Mouse (Mus musculus) kidney, embryonic 14.5 days (tissue): Measurements from ENCODE around the gene Pank1. TPM values are rescaled to one million over a fixed set of nuclear protein-coding genes. Genes with fewer than 3 reads are reported as not detected.

ENCODE experiments used
- ATAC-seq: fragments of 200-750 bp; cut with Nextera tagmentation; 2 replicates; pipeline ENCODE4 v1.8.0; 2017; ENCODE audit warnings: moderate number of reproducible peaks, mild to moderate bottlenecking, moderate TSS enrichment, moderate library complexity; ENCODE audit not compliant: low FRiP score, low TSS enrichment
- H3K27ac ChIP-seq: fragments of 300-500 bp; sonication (generic); 2 replicates; pipeline ENCODE4 v1.5.1; 2014; ENCODE audit warnings: low read depth, mild to moderate bottlenecking, low read length, moderate library complexity, mixed read lengths
- H3K27me3 ChIP-seq: fragments of 300-500 bp; sonication (generic); 2 replicates; pipeline ENCODE4 v1.6.1; 2014; ENCODE audit warnings: mild to moderate bottlenecking, low read length; ENCODE audit not compliant: control insufficient read depth, insufficient read depth
- H3K36me3 ChIP-seq: fragments of 300-500 bp; sonication (generic); 2 replicates; pipeline ENCODE4 v1.6.1; 2014; ENCODE audit warnings: low read length, mixed read lengths; ENCODE audit not compliant: control insufficient read depth, insufficient read depth
- H3K4me1 ChIP-seq: fragments of 300-500 bp; sonication (generic); 2 replicates; pipeline ENCODE4 v1.6.1; 2014; ENCODE audit warnings: low read length, mixed read lengths; ENCODE audit not compliant: control insufficient read depth, insufficient read depth
- H3K4me2 ChIP-seq: fragments of 300-500 bp; sonication (generic); replicated peaks from 2 replicates; pipeline ENCODE4 v1.6.1; 2014; ENCODE audit warnings: low read depth, mild to moderate bottlenecking, low read length
- H3K4me3 ChIP-seq: fragments of 300-500 bp; sonication (generic); 2 replicates; pipeline ENCODE4 v1.5.1; 2014; ENCODE audit warnings: mild to moderate bottlenecking, low read length
- H3K9ac ChIP-seq: fragments of 300-500 bp; sonication (generic); 2 replicates; pipeline ENCODE4 v1.6.1; 2014; ENCODE audit warnings: low read depth, mild to moderate bottlenecking, low read length, moderate library complexity
- H3K9me3 ChIP-seq: fragments of 300-500 bp; sonication (generic); 2 replicates; pipeline ENCODE4 v1.6.1; 2016; ENCODE audit warnings: low read length; ENCODE audit not compliant: control insufficient read depth
- WGBS: fragments of 180-500 bp; shearing (Covaris S2); extraction: QIAGEN DNeasy Blood & Tissue Kit; methylation state at CpG from one replicate; pipeline ENCODE4 v1.1.7; 2014; 5-methylcytosine and 5-hydroxymethylcytosine counted together
- polyA plus RNA-seq: library from polyadenylated mRNA; unstranded; fragments of >200 nt; fragmentation: Nextera tagmentation; extraction: Ambion mirVana; gene quantifications from 2 replicates; pipeline ENCODE4 v1.2.1, GENCODE M21; 2014

The Pank1 gene
- polyA plus RNA-seq, 1 experiment from 2014 or later = 10.7 TPM

GRCm38 (mm10) chr19:34886324-34886723 is 7.1 kb upstream of the Pank1 start:
- Histone ChIP-seq H3K4me3 (no peak overlapping the region), H3K36me3 (no peaks in the 10 kb centered on the region), H3K9ac (no peak overlapping the region), H3K4me1 (no peaks in the 10 kb centered on the region), H3K27ac (no peak overlapping the region), H3K4me2 (no peak overlapping the region), H3K27me3 (no peaks in the 10 kb centered on the region), H3K9me3 (no peaks in the 10 kb centered on the region)
- no peak for ATAC-seq
- WGBS = 69% methylated on average over 4 of the region's 4 CpGs

GRCm38 (mm10) chr19:34883526-34884224 is 4.4 kb upstream of the Pank1 start:
- ATAC-seq = no peak
- Histone ChIP-seq H3K4me2 (no peak overlapping the region), H3K36me3 (no peaks in the 10 kb centered on the region), H3K27ac (no peak overlapping the region), H3K9me3 (no peaks in the 10 kb centered on the region), H3K4me1 (0 out of 2 replicates have a peak, but pooled peaks cover 7% of the 10 kb centered on the region), H3K4me3 (no peak overlapping the region), H3K9ac (no peak overlapping the region), H3K27me3 (no peaks in the 10 kb centered on the region)
- WGBS = 90% methylated on average over 3 of the region's 3 CpGs

GRCm38 (mm10) chr19:34882443-34882842 is 3.2 kb upstream of the Pank1 start:
- Histone ChIP-seq H3K9ac (no peak overlapping the region), H3K36me3 (no peaks in the 10 kb centered on the region), H3K9me3 (no peaks in the 10 kb centered on the region), H3K4me2 (no peak overlapping the region), H3K4me3 (no peak overlapping the region), H3K27me3 (no peaks in the 10 kb centered on the region), H3K4me1 (0 out of 2 replicates have a peak, but pooled peaks cover 8% of the 10 kb centered on the region), H3K27ac (no peak overlapping the region)
- ATAC-seq = no peak
- WGBS = 89% methylated on average over 2 of the region's 2 CpGs

DNA sequence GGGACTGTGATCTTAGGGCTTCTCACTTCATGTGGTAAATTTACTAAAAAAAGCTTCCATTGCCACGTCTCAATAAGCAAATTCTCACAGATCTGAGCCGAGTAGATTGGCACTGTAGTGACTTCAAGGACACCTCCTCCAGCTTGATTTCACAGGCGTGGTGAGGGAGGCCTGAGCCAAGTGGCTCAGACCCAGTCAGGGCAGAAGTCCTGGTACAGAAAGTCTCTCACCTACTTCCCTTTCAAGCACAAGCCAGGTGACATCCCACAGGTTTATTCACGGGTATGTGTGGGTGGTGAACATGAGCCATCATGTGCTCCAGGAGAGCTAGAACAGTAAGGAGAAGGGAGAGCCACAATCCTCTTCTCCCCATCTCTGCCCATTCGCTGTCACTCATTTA is 1.9 kb upstream of the Pank1 start:
- Histone ChIP-seq H3K9ac (no peak overlapping the region), H3K27ac (no peak overlapping the region), H3K4me3 (no peak overlapping the region), H3K36me3 (no peaks in the 10 kb centered on the region), H3K9me3 (no peaks in the 10 kb centered on the region), H3K27me3 (no peaks in the 10 kb centered on the region), H3K4me2 (no peak overlapping the region), H3K4me1 (0 out of 2 replicates have a peak, but pooled peaks cover 10% of the 10 kb centered on the region)
- ATAC-seq = no peak
- WGBS = 85% methylated on average over 5 of the region's 5 CpGs

DNA sequence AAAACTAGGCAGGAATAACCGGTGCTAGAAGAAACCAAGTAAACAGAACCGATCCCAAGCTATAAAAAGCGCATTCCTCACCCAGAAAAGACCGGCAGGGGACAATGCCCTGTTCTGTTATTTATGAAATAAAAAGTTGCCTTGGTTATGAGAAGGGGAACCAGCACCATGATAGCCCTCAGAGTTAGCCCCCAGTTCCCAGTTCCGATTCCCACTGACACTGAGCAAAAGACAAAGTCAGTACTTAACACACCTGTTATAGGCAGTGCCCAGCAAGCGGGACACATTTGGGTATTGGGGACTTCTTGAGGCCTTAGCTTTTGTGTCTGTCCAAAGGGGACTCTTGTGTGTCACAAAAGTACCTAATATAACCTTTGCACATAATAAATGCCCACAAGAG is 369 bp upstream of the Pank1 start:
- no peak for ATAC-seq
- peak overlapping the region; percentile 95 for H3K9ac ChIP-seq
- H3K9me3 ChIP-seq = no peaks in the 10 kb centered on the region
- H3K4me3 ChIP-seq = peak overlapping the region; percentile 90
- 25% methylated on average over 6 of the region's 6 CpGs for WGBS
- 0 out of 2 replicates have a peak, but pooled peaks cover 10% of the 10 kb centered on the region for H3K4me1 ChIP-seq
- H3K4me2 ChIP-seq = peak overlapping the region; percentile 71
- no peaks in the 10 kb centered on the region for H3K36me3 ChIP-seq
- no peaks in the 10 kb centered on the region for H3K27me3 ChIP-seq
- peak overlapping the region; percentile 98 for H3K27ac ChIP-seq

- peak; percentile 95 for ATAC-seq
- H3K4me1 ChIP-seq = 0 out of 2 replicates have a peak, but pooled peaks cover 10% of the 10 kb centered on the region
- peak overlapping the region; percentile 71 for H3K4me2 ChIP-seq
- H3K27ac ChIP-seq = peak overlapping the region; percentile 98
- no peaks in the 10 kb centered on the region for H3K27me3 ChIP-seq
- H3K9ac ChIP-seq = peak overlapping the region; percentile 95
- WGBS = under 1% methylated on average over 45 of the region's 45 CpGs
- no peaks in the 10 kb centered on the region for H3K9me3 ChIP-seq
- peak overlapping the region; percentile 90 for H3K4me3 ChIP-seq
- no peaks in the 10 kb centered on the region for H3K36me3 ChIP-seq
Observed at GRCm38 (mm10) chr19:34877898-34878602, 1.2 kb downstream of the Pank1 start.

DNA sequence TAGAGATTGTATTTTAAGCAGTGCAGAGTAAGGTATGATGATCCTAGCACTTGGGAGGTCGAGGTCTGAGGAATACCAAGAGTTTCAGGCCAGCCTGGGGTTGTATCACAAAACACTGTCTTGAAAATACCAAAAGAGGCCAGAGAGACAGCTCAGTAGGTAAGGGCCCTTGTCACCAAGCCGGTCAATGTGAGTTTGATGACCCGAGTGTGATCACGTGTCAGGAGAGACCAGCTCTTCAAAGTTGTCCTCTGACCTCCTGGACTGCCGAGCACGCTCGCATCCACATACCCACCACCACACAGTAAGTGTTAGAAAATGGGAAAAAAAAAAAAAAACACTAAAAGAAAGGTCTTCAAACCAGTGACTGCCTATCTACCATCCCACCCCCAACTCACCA is 2.6 kb downstream of the Pank1 start:
- ATAC-seq = no peak
- no peak overlapping the region; the same call in 1 of the 2 replicates for H3K4me2 ChIP-seq
- H3K27me3 ChIP-seq = no peaks in the 10 kb centered on the region
- H3K4me1 ChIP-seq = 0 out of 2 replicates have a peak, but pooled peaks cover 10% of the 10 kb centered on the region
- no peaks in the 10 kb centered on the region for H3K9me3 ChIP-seq
- no peaks in the 10 kb centered on the region for H3K36me3 ChIP-seq
- no peak overlapping the region for H3K9ac ChIP-seq
- no peak overlapping the region for H3K4me3 ChIP-seq
- 60% methylated on average over 7 of the region's 7 CpGs for WGBS
- H3K27ac ChIP-seq = no peak overlapping the region

- H3K9me3 ChIP-seq = no peaks in the 10 kb centered on the region
- no peaks in the 10 kb centered on the region for H3K27me3 ChIP-seq
- WGBS = 79% methylated on average over 3 of the region's 3 CpGs
- H3K36me3 ChIP-seq = no peaks in the 10 kb centered on the region
- no peak overlapping the region for H3K9ac ChIP-seq
- no peak overlapping the region for H3K27ac ChIP-seq
- H3K4me1 ChIP-seq = no peaks in the 10 kb centered on the region
- H3K4me2 ChIP-seq = no peak overlapping the region
- no peak overlapping the region for H3K4me3 ChIP-seq
- no peak for ATAC-seq
Observed at GRCm38 (mm10) chr19:34869375-34869774, 9.9 kb downstream of the Pank1 start.

GRCm38 (mm10) chr19:34868093-34868741 is 11.0 kb downstream of the Pank1 start:
- 89% methylated on average over 8 of the region's 8 CpGs for WGBS
- no peak overlapping the region for H3K4me3 ChIP-seq
- H3K36me3 ChIP-seq = no peaks in the 10 kb centered on the region
- no peak for ATAC-seq
- no peak overlapping the region for H3K27ac ChIP-seq
- H3K4me1 ChIP-seq = no peaks in the 10 kb centered on the region
- no peaks in the 10 kb centered on the region for H3K27me3 ChIP-seq
- H3K9me3 ChIP-seq = no peaks in the 10 kb centered on the region
- H3K4me2 ChIP-seq = no peak overlapping the region
- no peak overlapping the region for H3K9ac ChIP-seq
